Mouse (Mus musculus): Measurements from ENCODE around the gene Src. TPM values are rescaled to one million over a fixed set of nuclear protein-coding genes. Genes with fewer than 3 reads are reported as not detected.

The Src gene
- total RNA-seq, 4 experiments from 2014 or later = 18.3 to 32.9 (median 24.8) TPM

DNA sequence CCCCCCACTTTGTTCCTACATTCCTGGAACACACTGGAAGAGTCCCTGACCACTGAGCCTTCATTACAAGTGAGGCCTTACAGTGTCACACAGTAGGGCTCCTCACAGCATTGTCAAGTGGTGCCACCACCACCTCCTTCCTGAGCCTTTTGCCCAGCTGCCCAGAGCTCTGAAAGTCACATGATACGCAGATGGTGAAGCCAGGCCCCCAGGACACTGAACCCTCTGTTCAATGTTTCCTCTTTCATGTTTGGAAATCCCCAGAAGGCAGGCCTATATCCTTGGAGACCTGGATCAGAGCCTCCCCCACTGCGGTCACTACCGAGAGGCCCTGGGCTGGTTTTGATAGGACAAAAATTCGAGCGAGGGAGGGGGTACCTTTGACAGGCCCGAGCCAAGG lies 1.0 kb upstream of the Src start:
- DNase-seq = no peak

DNA sequence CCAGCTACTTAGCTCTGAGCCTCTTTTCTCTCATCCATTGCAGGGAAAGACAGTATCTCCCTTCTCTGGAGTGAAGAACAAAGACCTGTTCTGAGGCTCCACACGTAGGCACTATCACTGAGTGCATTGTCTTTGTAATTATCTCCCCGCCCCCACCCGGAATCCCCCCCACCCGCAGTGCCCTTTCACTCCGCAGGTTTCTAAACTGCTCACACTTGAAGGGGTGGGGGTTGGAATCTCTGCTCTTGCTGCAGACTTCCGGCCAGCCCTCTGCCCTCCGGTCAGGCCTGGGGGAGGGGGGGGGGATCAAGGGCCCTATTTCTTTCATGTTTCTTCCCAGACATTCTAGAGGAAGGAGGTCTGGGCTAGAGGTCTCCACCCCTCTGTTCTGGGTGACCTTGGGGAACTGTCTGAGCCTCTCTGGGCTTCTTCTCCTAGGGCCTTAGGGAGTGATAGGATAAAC lies 396 bp downstream of the Src start:
- no peak for DNase-seq

DNA sequence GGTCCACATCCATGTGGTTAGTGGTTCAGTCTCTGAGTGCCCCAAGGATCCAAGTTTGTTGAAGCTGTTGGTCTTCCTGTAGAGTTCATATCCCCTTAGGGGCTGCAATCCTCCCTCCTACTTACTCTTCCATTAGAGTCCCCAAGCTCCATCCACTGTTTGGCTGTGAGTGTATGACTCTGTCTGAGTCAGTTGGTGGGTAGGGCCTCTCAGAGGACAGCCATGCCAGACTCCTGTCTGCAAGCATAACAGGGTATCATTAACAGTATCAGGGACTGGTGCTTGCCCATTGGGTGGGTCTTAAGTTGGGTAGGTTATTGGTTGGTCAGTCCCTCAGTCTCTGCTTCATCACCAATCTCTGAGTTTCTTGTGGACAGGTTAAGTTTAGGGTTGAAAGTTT lies 1.3 kb downstream of the Src start:
- DNase-seq = no peak

DNA sequence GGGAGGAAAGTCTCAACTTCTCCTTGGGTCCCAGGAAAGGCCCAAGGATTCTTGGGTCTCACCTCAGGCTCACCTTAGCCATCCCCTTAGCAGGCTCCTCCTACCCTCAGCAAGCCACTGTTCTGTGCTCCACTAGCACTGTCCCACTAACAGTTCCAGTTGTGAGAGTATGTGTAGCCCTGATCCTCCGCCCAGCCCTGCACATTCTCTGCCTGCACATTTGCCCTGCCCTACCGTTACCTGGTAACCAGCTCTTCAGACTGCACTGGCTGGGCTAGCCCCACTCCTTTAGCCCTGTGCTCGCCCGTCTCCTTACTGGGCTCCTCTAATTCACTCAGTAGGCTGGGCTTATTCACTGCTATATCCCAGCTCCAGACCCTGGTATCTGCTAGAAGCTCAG lies 2.2 kb downstream of the Src start:
- no peak for DNase-seq

DNA sequence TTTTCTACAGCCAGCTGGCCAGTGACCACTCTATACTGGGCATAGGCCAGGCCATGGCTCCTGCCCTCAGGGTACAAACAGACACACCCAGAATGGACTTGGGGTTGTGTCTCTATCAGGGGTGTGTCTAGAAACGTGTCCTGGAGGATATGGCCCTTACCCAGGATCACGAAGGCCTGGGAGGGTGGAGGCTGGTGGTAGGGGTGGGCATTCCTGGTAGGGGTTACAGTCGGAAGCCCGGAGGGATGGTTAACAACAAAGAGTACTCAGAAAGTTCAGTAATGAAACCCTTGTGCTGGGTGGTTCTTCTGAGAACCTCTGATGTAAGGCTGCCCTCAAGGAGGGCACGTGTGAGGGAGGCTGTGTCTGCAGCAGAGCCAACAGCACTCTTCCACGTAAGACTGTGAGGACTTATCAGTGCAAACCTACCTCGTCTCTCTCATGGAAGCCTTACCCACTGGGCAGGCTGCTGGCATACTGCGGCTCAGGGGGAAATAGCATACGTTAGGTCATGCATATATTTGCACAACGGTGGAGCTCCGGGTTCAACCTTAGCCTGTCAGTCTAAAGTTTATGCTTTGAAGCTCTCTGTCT lies 3.9 kb downstream of the Src start:
- DNase-seq = no peak

DNA sequence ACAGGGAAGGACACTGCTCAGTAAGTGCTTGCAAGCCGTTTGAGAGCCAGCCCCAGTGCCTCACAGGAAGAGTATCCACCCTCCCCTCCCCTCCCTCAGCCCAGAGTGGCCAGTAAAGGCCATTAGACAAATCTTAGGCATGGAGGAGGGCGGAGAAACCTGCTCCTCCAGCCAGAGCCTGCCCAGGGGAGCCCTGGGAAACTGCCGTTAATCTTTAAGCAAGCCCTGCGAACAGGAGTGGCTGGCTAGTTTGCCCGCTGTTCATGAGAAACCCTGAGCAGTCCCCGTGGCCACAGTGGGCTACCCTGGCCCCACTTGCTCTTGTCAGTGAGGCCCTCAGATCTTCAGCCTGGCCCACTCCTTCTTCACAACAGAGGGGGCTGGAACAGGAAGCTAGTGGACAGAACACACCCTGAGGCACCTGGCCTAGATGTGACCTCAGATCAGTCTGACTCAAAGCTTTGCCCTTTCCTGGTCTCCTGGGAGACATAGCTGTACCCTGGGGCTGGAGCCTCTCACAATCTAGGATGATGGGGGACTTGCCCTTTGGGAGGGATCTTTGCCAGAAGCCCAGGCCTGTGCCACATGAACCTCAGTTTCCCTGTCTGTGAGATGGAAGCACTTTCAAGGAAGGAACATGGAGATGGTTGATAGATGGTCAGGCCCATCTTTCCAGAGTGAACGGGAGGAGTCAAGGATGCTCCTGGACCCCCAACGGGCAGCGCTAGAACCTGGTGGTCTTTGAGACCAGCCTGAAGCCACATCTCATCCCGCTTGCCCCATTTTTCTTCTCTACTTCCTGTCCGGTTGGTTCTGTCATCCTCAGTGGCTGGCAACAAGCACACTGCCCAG lies 4.8 kb downstream of the Src start:
- DNase-seq = no peak

DNA sequence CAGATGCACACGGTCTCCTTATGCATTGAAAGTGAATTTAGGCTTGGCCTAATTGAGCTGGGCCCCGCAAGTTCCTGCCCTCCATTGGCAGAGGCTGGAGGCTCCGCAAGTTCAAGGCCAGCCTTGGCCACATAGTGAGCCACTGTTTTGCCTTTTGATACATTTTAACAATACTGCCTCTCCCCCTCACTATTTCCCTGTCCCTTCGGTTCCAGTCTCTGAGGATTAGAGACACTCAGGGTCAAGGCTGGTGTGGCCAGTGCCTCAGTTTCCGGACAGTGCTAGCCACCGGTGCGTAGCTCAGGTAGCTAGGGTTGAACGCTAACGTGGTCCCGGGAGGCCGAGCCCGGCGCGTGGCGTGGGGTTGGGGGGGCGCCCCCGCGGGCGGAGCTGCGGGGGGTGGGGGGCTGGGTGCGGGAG lies 5.5 kb downstream of the Src start:
- DNase-seq = no peak

DNA sequence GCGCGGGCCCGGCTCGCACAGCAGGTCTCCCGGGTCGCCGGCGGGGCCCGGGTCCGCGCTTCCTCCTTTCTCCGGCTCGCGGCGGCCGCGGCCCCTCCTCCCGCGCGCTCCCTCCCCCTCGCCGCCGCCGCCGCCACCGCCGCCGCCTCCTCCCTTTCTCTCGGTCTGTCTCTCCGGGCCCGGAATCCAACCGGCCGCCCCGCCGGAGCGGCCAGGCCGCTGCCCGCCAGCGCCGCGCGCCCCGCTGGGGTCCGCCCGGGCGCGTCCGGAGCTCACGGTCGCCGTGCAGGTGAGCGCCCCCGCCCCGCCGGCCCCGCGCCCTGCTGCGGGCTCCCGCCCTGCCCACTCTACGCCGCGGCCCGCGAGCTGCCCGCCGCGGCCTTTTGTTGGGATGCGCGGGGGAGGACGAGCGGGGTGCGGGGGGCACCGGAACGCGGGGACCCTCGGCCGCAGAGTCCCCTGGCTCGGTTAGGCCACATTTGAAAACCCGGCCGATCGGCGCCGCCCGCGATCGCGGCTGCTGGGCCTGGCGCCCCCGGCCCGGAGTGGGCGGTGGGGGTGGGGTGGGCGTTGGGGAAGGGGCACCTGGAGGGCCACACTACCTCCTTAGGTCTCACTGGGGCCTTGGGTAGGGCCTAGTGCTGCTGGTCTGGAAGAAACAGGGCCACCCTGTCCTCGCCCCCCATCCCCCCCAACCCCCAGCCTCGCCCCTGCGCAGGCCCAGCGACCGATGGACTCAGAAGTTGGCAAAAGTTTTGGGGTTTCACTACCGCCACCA lies 6.1 kb downstream of the Src start:
- DNase-seq = no peak

DNA sequence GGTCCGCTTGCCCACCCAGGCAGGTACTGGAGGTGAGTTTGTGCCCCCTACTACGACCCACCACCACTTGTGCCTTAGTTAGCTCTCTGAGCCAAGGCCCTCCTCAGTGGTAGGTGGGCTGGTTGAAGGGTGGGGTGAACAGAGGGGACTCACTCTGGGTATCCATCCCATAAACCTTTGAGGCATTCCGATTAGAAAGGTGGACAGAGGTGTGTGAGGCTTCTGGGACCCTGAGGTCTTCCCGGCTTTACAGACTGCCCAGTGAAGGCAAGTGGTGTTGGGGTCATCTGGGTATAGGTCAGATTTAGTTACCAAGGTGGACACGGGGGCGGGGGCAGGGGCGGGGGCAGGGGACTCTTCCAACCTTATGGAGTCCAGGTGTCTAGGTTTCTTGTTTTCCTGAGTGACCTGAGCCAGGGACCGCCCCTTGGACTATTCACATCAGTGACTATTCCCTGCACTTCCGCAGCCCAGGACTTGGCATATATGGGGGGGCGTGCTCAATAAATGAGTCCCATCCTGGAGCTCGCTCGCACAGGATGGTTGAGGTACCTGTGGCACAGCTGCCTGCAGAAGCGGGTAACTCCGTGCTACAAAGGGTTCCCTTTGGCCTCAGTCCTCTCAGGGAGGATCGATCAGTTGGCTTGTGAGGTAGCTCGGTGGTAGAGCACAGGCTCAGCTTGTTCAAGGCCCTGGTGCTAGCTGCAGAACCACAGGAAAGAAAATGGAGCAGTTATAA lies 6.8 kb downstream of the Src start:
- no peak for DNase-seq

DNA sequence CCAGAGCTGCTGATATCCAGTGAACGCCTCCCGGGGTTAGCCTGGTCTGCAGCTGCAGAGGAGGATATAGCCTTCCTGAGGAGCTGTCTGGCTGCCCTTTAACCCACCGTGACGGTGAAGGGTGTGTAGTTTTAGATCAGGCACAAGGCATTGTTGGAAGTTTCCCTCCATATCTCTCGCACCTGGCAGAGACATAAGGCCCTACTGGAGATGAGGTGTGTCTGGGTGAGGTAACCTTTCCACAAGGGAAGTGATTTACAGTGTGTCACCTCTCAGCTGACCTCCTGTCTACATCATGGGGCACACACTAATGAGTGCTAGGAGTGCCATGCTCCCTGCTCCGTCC lies 7.4 kb downstream of the Src start:
- DNase-seq = no peak

DNA sequence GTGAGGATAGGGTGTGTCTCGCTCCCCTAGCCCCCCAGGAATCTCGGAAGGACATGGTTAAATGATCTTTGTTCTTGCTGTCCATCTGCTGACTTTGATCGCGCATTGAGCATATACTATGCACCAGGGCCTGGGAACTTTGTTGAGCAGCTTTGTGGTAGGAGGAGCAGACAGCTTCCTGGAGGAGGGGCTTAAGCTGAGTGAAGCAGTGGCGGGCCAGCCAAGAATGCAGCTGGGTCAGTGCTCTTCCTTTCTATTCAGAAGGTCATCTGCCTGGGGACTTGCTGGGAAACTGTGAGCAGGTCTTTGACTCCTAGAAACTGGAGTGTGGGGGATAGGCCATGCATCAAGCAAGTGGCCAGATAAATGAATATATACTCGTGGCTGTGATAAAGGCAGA lies 7.9 kb downstream of the Src start:
- no peak for DNase-seq

DNA sequence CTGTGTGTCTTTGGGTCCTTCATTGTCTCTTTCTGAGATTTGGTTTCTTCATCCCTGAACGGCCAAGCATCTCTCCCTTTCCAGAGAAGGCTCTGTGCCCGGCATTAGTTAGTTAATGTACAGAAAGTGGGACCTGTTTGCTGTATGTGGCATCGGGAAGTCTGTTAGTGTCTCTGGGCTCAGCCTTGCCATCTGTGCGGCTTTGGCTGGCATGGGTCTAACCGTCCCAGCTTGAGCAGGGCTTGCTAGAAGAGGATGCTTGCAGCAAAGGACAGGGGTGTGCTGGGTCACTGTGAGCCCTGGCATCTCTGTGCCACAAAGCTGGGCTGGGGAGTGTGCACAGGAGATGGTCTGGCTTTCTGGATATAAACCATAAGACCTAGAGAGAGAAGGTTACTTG lies 8.9 kb downstream of the Src start:
- DNase-seq = no peak

DNA sequence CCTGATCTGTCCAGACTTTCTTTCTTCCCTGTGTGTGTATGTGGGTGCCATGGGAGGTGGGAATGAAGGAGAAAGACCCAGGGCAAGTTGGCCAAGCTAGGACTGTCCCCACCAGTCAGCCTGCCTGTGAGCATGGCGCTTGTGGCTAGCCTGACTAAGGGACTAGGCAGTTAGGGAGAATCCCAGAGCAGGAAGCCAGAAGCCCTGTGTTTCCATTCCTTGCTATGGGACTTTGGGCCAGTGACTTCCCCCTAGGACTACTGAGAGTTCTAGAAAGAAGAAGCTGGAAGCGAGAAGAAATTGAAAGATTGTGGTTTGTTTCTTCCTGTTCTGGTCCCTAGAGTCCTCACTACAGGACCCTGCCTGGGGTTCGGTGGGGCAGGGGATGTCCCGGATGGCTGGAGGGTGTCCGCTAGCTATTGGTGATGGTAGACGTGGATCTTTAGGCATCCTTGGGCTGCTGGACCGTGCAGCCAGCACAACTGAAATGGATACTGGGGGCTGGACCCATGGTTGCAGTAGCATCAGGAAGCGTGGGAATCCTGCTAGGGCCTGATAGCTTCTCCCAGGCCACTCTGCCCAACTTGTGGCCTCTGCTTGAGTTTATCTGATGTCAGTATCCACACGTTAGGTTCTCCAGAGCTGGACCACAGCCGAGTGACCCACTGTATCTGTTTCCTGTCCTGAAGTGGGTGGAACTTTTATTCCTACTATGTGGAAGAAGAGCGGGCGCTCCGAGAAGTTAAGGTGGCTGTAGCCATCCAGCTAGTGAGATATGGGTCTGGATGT lies 10.3 kb downstream of the Src start:
- no peak for DNase-seq

DNA sequence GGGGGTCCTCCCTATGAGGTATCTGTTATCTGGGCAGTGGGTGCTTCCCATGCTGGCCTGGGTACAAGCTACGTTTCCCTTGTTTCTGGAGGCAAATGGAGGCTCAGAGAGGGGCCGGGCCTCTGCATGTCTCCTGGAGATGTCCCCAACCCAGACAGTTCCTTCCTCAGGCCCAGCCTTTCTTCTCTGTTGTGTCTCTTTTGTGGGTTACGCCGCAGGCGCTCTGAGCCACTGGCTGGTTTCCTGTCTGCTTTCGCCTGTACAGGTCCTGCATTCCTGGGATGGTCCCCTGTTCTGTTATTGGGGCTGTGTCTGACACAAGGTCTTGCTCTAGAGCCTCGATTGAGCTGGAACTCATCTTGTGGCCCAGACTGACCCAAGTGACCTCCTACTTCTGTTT lies 11.5 kb downstream of the Src start:
- DNase-seq = no peak

DNA sequence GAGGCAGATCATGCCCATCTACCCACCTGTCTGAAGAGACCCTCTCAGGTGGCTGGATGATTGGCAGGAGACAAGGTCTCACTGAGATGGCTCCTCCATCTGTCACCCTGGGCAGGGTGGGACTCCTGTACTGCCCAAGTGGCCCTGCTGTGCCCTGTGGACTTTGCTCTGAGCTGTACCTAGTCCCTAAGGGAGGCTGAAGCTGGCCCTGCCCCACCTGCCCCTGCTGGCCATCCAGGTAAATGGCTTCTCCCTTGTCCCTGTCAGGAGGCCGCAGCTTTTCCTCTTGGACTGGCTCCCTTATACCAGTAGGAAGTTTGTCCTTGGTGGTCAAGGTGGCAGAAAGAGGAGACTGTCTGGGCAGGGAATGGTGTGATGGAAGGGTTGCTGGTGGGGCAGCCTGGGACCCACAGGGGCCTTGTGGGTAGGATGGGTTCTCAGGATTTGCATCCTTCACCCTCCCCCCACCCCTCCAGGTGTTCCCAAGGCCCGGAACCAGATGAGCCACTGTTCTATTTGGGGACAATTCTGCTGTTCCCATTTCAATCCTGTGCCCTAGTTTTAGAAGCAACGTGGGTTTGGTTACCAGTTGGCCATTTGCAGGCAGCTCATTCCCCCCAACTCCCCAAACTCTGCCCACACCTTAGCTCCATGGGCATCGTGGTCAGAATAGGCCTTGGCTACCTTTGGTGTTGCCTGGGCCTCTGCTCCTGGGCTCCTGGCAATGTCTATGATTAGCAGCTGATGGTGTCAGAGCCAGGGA lies 12.6 kb downstream of the Src start:
- no peak for DNase-seq

DNA sequence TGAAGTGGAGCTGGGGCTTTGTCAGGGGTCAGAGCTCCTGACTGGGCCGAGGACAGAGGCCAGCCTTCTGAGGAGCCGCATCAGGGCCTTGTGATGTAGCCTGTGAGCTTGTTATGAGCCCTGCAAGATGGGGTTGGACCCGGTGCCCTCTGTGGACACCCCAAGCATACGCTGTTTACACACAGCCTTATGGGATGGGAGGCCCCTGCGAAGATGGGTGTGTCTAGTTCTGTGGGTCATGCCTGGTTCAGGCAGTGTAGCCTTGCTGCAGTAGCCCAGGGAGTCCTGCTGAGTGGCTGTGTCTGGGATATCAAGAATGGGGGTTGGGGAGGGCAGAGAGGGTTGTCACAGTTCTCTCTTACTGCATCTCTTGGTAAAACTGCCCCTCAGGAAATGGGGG lies 13.7 kb downstream of the Src start:
- DNase-seq = no peak

DNA sequence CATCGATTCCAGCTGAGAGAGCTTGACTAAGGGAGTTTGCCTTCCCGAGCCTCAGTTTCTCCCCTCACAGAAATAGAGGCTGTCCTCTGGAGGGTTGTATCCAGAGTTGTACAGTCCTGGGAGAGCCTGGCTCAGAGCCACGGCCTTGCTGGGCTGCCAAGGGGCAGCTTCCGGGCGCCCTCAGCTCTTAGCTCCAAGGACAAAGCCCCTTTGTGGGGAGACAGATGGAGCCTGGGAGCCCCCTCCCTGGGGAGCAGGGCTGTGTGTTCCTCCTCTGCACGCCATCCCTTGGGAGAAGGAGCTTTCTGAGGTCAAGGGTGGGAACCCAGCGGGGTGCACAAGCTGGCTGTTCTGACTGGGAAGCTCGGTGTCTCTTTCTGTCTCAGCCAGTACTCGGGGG lies 14.2 kb downstream of the Src start:
- DNase-seq = no peak

DNA sequence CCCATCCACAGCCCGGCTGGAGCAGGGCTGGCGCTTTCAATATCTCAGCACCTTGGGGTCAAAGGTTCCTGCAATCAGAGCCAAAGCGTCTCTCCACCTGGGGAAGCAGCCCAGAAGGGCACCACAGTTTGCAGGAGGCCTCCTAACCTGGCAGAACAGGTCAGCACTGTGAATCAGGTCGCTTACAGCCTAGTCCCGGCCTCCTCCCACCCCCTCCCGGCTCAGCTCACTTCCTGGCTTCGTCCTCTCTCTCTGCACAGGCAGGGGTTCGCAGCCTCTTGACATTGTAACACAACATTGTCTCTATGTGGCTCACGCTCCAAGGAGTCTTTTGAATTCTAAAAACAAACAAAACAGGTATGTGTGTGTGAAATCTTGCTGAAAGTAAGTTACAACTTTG lies 15.8 kb downstream of the Src start:
- no peak for DNase-seq

DNA sequence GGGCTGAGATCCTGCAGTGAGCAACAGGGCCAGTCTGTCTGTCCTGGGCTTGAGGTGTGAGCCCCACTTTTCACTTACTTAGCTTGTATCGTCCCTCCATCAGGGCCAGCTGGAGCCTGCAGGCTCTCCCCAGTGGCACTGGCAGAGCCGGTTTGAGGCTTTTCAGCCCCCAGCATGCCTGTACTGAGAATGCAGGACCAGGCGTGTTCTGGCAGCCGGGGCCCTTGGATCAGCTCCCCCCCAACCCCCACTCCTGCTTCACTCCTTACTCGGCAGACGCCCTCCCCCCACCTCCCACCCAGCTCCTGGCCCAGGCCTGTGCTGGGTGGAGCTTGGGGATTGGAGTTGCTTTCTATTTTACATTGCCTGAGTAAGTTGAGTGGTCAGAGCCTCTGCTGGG lies 16.3 kb downstream of the Src start:
- no peak for DNase-seq

DNA sequence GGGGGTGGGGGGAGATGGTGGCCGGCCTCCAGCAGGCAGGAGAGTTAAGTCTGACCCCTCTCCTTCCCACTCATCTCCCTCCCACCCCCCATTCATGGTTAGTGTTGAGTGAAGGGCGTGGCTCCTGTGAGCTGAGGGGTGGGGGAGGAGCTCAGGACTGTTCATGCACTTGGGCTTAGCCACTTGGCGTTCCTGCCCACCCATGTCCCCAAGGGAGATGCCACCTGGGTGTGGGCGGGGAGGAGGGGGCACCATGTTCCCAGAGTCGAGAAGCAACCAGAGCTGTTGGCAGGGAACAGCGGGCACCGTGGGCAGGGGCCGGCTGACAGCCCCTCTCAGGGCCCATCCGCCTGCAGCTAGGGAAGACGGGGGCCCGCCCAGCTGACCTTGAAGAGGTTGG lies 18.3 kb downstream of the Src start:
- DNase-seq = no peak

DNA sequence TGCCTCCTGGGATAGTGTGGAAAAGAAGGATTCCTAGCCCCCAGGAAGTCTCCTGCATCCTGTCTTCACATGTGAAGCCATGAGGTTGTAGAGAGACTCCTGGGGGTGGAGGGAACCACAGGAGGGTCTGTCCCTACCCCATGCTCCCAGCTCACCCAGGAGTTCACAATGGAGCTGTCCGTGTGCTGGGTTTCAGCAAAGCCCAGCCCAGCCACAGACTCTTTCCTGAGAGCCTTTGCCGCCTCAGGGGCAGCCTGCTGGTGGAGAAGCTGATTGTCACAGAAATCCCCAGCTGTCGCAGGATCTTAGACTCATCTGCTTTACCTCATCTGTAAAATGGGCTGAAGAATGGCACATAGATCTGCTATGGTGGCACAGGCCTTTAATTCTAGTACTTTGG lies 18.9 kb downstream of the Src start:
- no peak for DNase-seq

Measured in adrenal gland, adult 8-10 months (tissue).